Mouse (Mus musculus): ENCODE results near the gene Nenf. TPM values are rescaled to one million over a fixed set of nuclear protein-coding genes. Genes with fewer than 3 reads are reported as not detected.

The Nenf gene
- polyA plus RNA-seq, 1 experiment from 2014 or later = 103 TPM

- H3K4me2 ChIP-seq = peak overlapping the region; percentile 32
- peaks cover 16% of the 10 kb centered on the region for H3K4me1 ChIP-seq
- no peaks in the 10 kb centered on the region for H3K36me3 ChIP-seq
- no peaks in the 10 kb centered on the region for H3K27me3 ChIP-seq
- peak; percentile 70 for ATAC-seq (ENCODE audit: borderline replicate concordance, extremely low read depth, low FRiP score, low TSS enrichment)
- H3K9ac ChIP-seq = no peak overlapping the region
- H3K4me3 ChIP-seq = no peak overlapping the region
- WGBS = 44% methylated on average over 14 of the region's 14 CpGs
- H3K9me3 ChIP-seq = no peaks in the 10 kb centered on the region
- peak overlapping the region; percentile 66 for H3K27ac ChIP-seq
These were observed 40.4 kb downstream of the Nenf start for GRCm38 (mm10) chr1:191277549-191278059.

GRCm38 (mm10) chr1:191276181-191276580, 41.8 kb downstream of the Nenf start:
- H3K4me2 ChIP-seq = no peak overlapping the region
- H3K27ac ChIP-seq = no peak overlapping the region
- no peaks in the 10 kb centered on the region for H3K27me3 ChIP-seq
- no peaks in the 10 kb centered on the region for H3K36me3 ChIP-seq
- H3K4me1 ChIP-seq = peaks cover 12% of the 10 kb centered on the region
- no peak for ATAC-seq (ENCODE audit: borderline replicate concordance, extremely low read depth, low FRiP score, low TSS enrichment)
- 87% methylated on average over 7 of the region's 7 CpGs for WGBS
- H3K9ac ChIP-seq = no peak overlapping the region
- H3K4me3 ChIP-seq = no peak overlapping the region
- H3K9me3 ChIP-seq = no peaks in the 10 kb centered on the region

DNA sequence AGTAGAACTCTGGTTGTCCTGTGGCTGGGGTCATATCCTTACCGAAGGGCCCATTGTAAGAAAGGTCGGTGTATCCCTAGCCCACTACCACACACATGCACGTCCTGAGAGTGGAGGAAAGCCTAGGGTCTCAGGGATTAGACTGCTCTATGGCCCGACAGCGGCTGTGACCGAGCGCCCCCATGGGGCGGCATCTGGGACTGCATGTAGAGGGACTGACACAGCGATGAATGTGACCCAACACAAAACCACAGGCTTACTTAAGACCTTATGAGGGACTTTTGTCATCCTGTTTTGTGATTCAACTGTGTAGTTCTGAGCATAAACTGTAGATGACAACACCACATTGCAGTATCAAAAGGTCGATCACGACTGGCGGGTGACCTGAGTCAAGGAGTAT, 42.5 kb downstream of the Nenf start:
- Histone ChIP-seq H3K27me3 (no peaks in the 10 kb centered on the region), H3K27ac (no peak overlapping the region), H3K4me3 (no peak overlapping the region), H3K4me2 (no peak overlapping the region), H3K9ac (no peak overlapping the region), H3K36me3 (no peaks in the 10 kb centered on the region), H3K9me3 (no peaks in the 10 kb centered on the region), H3K4me1 (peaks cover 10% of the 10 kb centered on the region)
- peak; percentile 37; the same call in 1 of the 2 replicates for ATAC-seq (ENCODE audit: borderline replicate concordance, extremely low read depth, low FRiP score, low TSS enrichment)
- WGBS = 8% methylated on average over 12 of the region's 12 CpGs

DNA sequence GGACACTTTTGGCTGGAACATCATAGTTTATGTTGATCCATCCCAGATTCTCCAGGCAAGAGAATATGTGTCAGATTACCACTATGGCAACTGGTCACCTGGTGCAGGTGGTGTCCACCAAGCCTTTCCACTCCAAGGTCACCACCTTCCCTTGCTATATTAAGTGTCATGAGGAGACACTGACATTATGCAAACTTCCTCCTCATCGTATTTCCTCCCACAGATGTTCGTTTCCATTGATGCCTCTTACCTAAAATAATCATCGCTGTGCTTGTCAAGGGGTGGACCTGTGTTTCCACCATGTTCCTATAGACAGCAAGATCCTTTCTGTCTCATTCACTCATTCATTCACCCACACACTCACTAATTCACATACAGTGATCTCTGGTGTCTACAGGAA, 45.3 kb downstream of the Nenf start:
- Histone ChIP-seq H3K4me1 (peaks cover 4% of the 10 kb centered on the region; the same call in 1 of the 2 replicates), H3K36me3 (no peaks in the 10 kb centered on the region), H3K4me3 (no peak overlapping the region), H3K9ac (no peak overlapping the region), H3K27me3 (no peaks in the 10 kb centered on the region), H3K27ac (no peak overlapping the region), H3K4me2 (no peak overlapping the region), H3K9me3 (no peaks in the 10 kb centered on the region)
- 71% methylated on average over 3 of the region's 3 CpGs for WGBS
- ATAC-seq (ENCODE audit: borderline replicate concordance, extremely low read depth, low FRiP score, low TSS enrichment) = no peak

DNA sequence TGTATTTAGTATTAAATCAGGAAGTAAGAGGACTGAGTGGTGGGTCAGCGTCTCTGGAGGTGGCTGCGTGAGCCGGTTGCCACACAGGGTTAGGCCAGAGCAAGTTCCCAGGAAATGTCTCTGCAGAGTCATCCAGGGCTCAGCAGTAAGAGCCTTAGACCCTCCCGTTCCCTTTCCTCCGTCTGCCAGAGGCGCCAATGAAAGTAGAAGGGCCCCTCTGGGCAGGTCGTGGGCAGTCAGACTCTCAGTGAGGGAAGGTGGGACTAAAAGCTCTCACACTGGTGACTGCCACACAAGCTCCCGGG, 48.4 kb downstream of the Nenf start:
- Histone ChIP-seq H3K9ac (no peak overlapping the region), H3K36me3 (no peaks in the 10 kb centered on the region), H3K27me3 (no peaks in the 10 kb centered on the region; the same call in 1 of the 2 replicates), H3K4me3 (no peak overlapping the region), H3K4me2 (no peak overlapping the region), H3K9me3 (no peaks in the 10 kb centered on the region), H3K4me1 (peaks cover 4% of the 10 kb centered on the region; the same call in 1 of the 2 replicates), H3K27ac (no peak overlapping the region)
- WGBS = 34% methylated on average over 8 of the region's 8 CpGs
- ATAC-seq (ENCODE audit: borderline replicate concordance, extremely low read depth, low FRiP score, low TSS enrichment) = no peak

- H3K4me3 ChIP-seq = no peak overlapping the region
- no peaks in the 10 kb centered on the region; the same call in 1 of the 2 replicates for H3K27me3 ChIP-seq
- no peak overlapping the region for H3K9ac ChIP-seq
- H3K4me1 ChIP-seq = peaks cover 4% of the 10 kb centered on the region; the same call in 1 of the 2 replicates
- no peaks in the 10 kb centered on the region for H3K36me3 ChIP-seq
- ATAC-seq (ENCODE audit: borderline replicate concordance, extremely low read depth, low FRiP score, low TSS enrichment) = no peak
- H3K4me2 ChIP-seq = no peak overlapping the region
- H3K9me3 ChIP-seq = no peaks in the 10 kb centered on the region
- H3K27ac ChIP-seq = no peak overlapping the region
- 50% methylated on average over 5 of the region's 5 CpGs for WGBS
These were observed 49.0 kb downstream of the Nenf start for GRCm38 (mm10) chr1:191268797-191269647.

- no peak overlapping the region for H3K9ac ChIP-seq
These were observed 50.1 kb downstream of the Nenf start for GRCm38 (mm10) chr1:191267856-191268255.

GRCm38 (mm10) chr1:191267162-191267561, 50.8 kb downstream of the Nenf start:
- Histone ChIP-seq H3K9me3 (no peaks in the 10 kb centered on the region), H3K36me3 (no peaks in the 10 kb centered on the region), H3K4me1 (peaks cover 4% of the 10 kb centered on the region; the same call in 1 of the 2 replicates), H3K9ac (no peak overlapping the region), H3K4me3 (no peak overlapping the region), H3K27ac (no peak overlapping the region), H3K27me3 (no peaks in the 10 kb centered on the region; the same call in 1 of the 2 replicates), H3K4me2 (no peak overlapping the region)
- no peak for ATAC-seq (ENCODE audit: borderline replicate concordance, extremely low read depth, low FRiP score, low TSS enrichment)
- 86% methylated on average over 5 of the region's 5 CpGs for WGBS

More at GRCm38 (mm10) chr1:191267856-191268255, 50.1 kb downstream of the Nenf start:
- H3K36me3 ChIP-seq = no peaks in the 10 kb centered on the region
- H3K4me3 ChIP-seq = no peak overlapping the region
- 22% methylated on average over 5 of the region's 5 CpGs for WGBS
- no peak for ATAC-seq (ENCODE audit: borderline replicate concordance, extremely low read depth, low FRiP score, low TSS enrichment)
- no peaks in the 10 kb centered on the region for H3K9me3 ChIP-seq
- H3K27ac ChIP-seq = no peak overlapping the region
- peaks cover 4% of the 10 kb centered on the region; the same call in 1 of the 2 replicates for H3K4me1 ChIP-seq
- no peak overlapping the region for H3K4me2 ChIP-seq
- H3K27me3 ChIP-seq = no peaks in the 10 kb centered on the region; the same call in 1 of the 2 replicates

DNA sequence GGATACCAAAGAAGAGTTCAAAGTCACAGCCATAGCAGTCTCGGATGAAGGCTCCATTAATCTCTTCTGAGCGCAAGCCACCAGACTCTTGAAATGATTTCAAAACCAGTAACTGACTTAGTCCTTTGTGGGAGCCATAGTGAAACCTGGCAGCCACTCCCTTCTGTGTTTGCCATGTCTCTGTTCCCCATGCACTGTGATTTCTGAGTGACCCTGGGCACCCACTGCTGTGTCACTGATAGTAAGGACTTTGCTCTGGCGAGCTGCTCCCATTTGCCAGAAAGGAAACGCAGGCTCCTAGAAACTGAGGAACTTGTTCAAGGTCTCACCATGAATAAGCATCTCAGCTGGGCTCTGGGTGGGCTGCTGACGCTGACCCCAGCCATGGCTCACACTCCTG, 54.5 kb downstream of the Nenf start:
- peaks cover 13% of the 10 kb centered on the region; the same call in 1 of the 2 replicates for H3K4me1 ChIP-seq
- no peak overlapping the region for H3K27ac ChIP-seq
- no peaks in the 10 kb centered on the region for H3K9me3 ChIP-seq
- no peak overlapping the region for H3K4me3 ChIP-seq
- no peaks in the 10 kb centered on the region for H3K36me3 ChIP-seq
- ATAC-seq (ENCODE audit: borderline replicate concordance, extremely low read depth, low FRiP score, low TSS enrichment) = no peak
- H3K4me2 ChIP-seq = no peak overlapping the region
- WGBS = 78% methylated on average over 5 of the region's 5 CpGs
- peaks cover 3% of the 10 kb centered on the region; the same call in 1 of the 2 replicates for H3K27me3 ChIP-seq
- H3K9ac ChIP-seq = no peak overlapping the region

GRCm38 (mm10) chr1:191261861-191262260, 56.1 kb downstream of the Nenf start:
- no peak overlapping the region for H3K9ac ChIP-seq
- ATAC-seq (ENCODE audit: borderline replicate concordance, extremely low read depth, low FRiP score, low TSS enrichment) = peak; percentile 16; the same call in 1 of the 2 replicates
- WGBS = 37% methylated on average over 6 of the region's 6 CpGs
- H3K4me2 ChIP-seq = no peak overlapping the region
- H3K27me3 ChIP-seq = peaks cover 3% of the 10 kb centered on the region; the same call in 1 of the 2 replicates
- H3K4me1 ChIP-seq = peaks cover 14% of the 10 kb centered on the region
- H3K36me3 ChIP-seq = no peaks in the 10 kb centered on the region
- H3K9me3 ChIP-seq = no peaks in the 10 kb centered on the region
- H3K4me3 ChIP-seq = no peak overlapping the region
- no peak overlapping the region for H3K27ac ChIP-seq

- Histone ChIP-seq H3K27me3 (peaks cover 19% of the 10 kb centered on the region), H3K4me1 (peaks cover 32% of the 10 kb centered on the region), H3K9me3 (no peaks in the 10 kb centered on the region), H3K27ac (0 out of 2 replicates have a peak overlapping the region, but pooled peaks have one; percentile 32), H3K4me3 (no peak overlapping the region), H3K4me2 (no peak overlapping the region), H3K36me3 (no peaks in the 10 kb centered on the region), H3K9ac (no peak overlapping the region)
- no peak for ATAC-seq (ENCODE audit: borderline replicate concordance, extremely low read depth, low FRiP score, low TSS enrichment)
- 53% methylated on average over 5 of the region's 5 CpGs for WGBS
These were observed 58.3 kb downstream of the Nenf start for GRCm38 (mm10) chr1:191259661-191260060.

DNA sequence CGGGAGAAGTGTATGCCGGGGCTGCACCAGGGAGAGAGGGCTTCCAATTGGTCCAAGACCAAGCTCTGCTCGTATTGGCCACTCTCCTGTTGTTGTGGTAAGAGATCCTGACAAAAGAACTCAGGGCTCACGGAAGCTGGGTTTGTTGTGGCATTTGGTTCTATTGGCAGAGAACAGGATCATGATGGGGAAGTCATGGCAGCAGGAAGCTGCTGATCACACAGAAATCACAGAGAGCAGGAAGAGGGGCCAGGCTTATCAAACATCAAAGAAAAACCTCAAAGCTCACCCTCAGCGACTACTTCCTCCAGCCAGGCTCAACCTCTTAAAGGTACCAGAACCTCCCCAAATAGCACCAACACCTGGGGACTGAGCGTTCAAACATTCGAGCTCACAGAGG, 58.9 kb downstream of the Nenf start:
- H3K27ac ChIP-seq = 0 out of 2 replicates have a peak overlapping the region, but pooled peaks have one; percentile 32
- peaks cover 19% of the 10 kb centered on the region for H3K27me3 ChIP-seq
- ATAC-seq (ENCODE audit: borderline replicate concordance, extremely low read depth, low FRiP score, low TSS enrichment) = no peak
- H3K4me2 ChIP-seq = no peak overlapping the region
- no peak overlapping the region for H3K9ac ChIP-seq
- peaks cover 37% of the 10 kb centered on the region for H3K4me1 ChIP-seq
- 14% methylated on average over 7 of the region's 7 CpGs for WGBS
- H3K9me3 ChIP-seq = no peaks in the 10 kb centered on the region
- no peaks in the 10 kb centered on the region for H3K36me3 ChIP-seq
- H3K4me3 ChIP-seq = no peak overlapping the region
